Mouse (Mus musculus): ENCODE results near the gene Cyp4a10. TPM values are rescaled to one million over a fixed set of nuclear protein-coding genes. Genes with fewer than 3 reads are reported as not detected.
"Not testable (repeated sequence)": the region's sequence is repeated elsewhere in the genome, so short reads cannot be mapped to it uniquely, and the experiment has no call there.

The Cyp4a10 gene
- polyA plus RNA-seq, 1 experiment from 2014 or later = not detected

- DNase-seq (ENCODE audit: low spot score) = no peak
- no peak overlapping the region for H3K9ac ChIP-seq (ENCODE audit: low read length)
- no peak overlapping the region for H3K4me3 ChIP-seq (ENCODE audit: low read depth, low read length)
- no peaks in the 10 kb centered on the region for H3K4me1 ChIP-seq (replicated peaks; ENCODE audit: control insufficient read depth, insufficient read depth, low read length)
- H3K4me2 ChIP-seq (ENCODE audit: low read depth, low read length, severe bottlenecking) = no peak overlapping the region
- WGBS = 23% methylated on average over 1 of the region's 1 CpGs
- no peaks in the 10 kb centered on the region for H3K9me3 ChIP-seq (ENCODE audit: control insufficient read depth, low read length)
- no peaks in the 10 kb centered on the region for H3K27me3 ChIP-seq (ENCODE audit: control insufficient read depth, insufficient read depth, low read length)
- H3K27ac ChIP-seq (ENCODE audit: low read depth, low read length) = no peak overlapping the region
- ATAC-seq (replicated peaks; ENCODE audit: low FRiP score) = no peak
- no peaks in the 10 kb centered on the region for H3K36me3 ChIP-seq (ENCODE audit: control insufficient read depth, insufficient read depth, low read length)
Observed at GRCm38 (mm10) chr4:115545101-115545500, 27.0 kb downstream of the Cyp4a10 start.

DNA sequence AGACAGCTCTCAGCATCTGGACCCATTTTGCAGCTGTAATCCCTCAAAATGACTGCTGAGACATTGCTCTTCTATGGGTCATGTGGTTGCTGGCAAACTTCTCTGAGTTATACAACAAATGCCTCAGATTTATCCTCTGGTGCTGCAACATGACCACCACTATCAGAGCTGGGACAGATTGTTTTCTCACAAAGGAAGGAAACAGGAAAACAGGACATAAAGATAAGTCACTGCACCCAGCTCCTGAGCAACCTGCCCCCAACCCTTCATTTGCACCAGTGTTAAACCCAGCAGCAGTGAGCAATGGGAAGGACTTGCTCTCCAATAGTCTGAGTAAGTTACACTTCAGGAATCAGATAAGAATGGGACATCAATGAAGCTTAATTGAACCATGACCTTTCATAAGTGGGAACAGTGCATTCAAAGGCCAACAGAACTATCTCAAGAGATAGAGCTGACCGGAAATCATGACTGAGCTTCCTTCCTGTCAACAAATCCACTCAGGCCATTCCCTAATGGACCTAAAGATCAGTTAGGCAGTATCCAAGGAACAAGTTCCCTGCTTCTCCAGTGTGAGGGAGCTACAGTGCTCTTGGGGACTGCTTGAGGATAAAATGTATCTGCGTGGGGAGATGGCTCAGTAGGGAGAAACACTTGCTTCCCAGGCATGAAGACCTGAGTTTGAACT, 28.2 kb downstream of the Cyp4a10 start:
- DNase-seq (ENCODE audit: low spot score) (no peak), ATAC-seq (replicated peaks; ENCODE audit: low FRiP score) (no peak)
- Histone ChIP-seq H3K9me3 (ENCODE audit: control insufficient read depth, low read length) (no peaks in the 10 kb centered on the region), H3K4me1 (replicated peaks; ENCODE audit: control insufficient read depth, insufficient read depth, low read length) (no peaks in the 10 kb centered on the region), H3K27me3 (ENCODE audit: control insufficient read depth, insufficient read depth, low read length) (no peaks in the 10 kb centered on the region), H3K36me3 (ENCODE audit: control insufficient read depth, insufficient read depth, low read length) (no peaks in the 10 kb centered on the region), H3K9ac (ENCODE audit: low read length) (no peak overlapping the region), H3K27ac (ENCODE audit: low read depth, low read length) (no peak overlapping the region), H3K4me3 (ENCODE audit: low read depth, low read length) (no peak overlapping the region), H3K4me2 (ENCODE audit: low read depth, low read length, severe bottlenecking) (no peak overlapping the region)
- 86% methylated on average over 2 of the region's 2 CpGs for WGBS

DNA sequence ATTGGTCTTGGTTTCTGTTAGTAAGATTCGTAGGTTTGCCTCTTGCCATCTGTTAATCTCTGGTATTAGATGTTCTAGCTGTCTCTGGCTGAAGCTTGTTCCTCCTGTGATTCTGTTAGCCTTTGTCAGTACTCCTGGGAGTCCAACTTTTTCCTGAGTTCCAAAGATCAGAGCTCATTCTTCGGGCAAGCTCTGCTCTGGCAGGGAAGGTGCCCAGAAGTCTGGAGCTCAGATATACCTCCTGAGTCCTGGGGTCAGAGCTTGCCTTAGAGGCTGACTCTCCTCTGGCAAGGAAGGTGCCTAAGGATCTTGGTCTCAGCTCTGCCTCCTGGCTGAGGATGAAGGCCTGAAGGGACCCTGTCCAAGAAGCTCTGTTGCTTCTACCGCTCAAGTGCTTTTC, 34.7 kb downstream of the Cyp4a10 start:
- Histone ChIP-seq H3K27ac (ENCODE audit: low read depth, low read length) (no peak overlapping the region), H3K36me3 (ENCODE audit: control insufficient read depth, insufficient read depth, low read length) (no peaks in the 10 kb centered on the region), H3K9ac (ENCODE audit: low read length) (no peak overlapping the region), H3K4me3 (ENCODE audit: low read depth, low read length) (no peak overlapping the region), H3K9me3 (ENCODE audit: control insufficient read depth, low read length) (no peaks in the 10 kb centered on the region), H3K27me3 (ENCODE audit: control insufficient read depth, insufficient read depth, low read length) (no peaks in the 10 kb centered on the region), H3K4me1 (replicated peaks; ENCODE audit: control insufficient read depth, insufficient read depth, low read length) (no peaks in the 10 kb centered on the region), H3K4me2 (ENCODE audit: low read depth, low read length, severe bottlenecking) (no peak overlapping the region)
- 90% methylated on average over 3 of the region's 3 CpGs for WGBS
- DNase-seq (ENCODE audit: low spot score) = no peak
- ATAC-seq (replicated peaks; ENCODE audit: low FRiP score) = no peak

DNA sequence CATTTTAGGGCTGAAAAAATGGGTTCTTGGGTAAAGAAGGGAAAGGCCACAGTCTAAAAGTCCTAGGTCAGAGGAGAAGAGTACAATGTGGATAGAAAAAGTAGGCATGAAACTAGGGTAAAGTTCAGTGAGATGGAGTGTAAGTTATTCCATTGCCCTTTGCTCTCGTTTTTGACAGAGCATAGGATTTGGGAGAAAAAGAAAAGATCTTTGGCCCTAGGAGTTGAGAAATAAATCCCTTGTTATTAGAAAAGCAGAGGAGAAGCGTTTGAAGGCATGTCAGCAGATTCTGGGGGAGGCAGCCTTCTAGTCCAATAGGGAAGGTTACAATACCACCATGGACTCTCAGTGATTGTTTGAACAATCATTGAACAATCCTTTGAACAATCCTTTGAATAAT, 37.4 kb downstream of the Cyp4a10 start:
- no peak overlapping the region for H3K4me3 ChIP-seq (ENCODE audit: low read depth, low read length)
- no peaks in the 10 kb centered on the region for H3K36me3 ChIP-seq (ENCODE audit: control insufficient read depth, insufficient read depth, low read length)
- no peaks in the 10 kb centered on the region for H3K4me1 ChIP-seq (replicated peaks; ENCODE audit: control insufficient read depth, insufficient read depth, low read length)
- no peak for DNase-seq (ENCODE audit: low spot score)
- 72% methylated on average over 2 of the region's 2 CpGs for WGBS
- no peak overlapping the region for H3K4me2 ChIP-seq (ENCODE audit: low read depth, low read length, severe bottlenecking)
- H3K27me3 ChIP-seq (ENCODE audit: control insufficient read depth, insufficient read depth, low read length) = no peaks in the 10 kb centered on the region
- no peaks in the 10 kb centered on the region for H3K9me3 ChIP-seq (ENCODE audit: control insufficient read depth, low read length)
- H3K9ac ChIP-seq (ENCODE audit: low read length) = no peak overlapping the region
- no peak for ATAC-seq (replicated peaks; ENCODE audit: low FRiP score)
- no peak overlapping the region for H3K27ac ChIP-seq (ENCODE audit: low read depth, low read length)

DNA sequence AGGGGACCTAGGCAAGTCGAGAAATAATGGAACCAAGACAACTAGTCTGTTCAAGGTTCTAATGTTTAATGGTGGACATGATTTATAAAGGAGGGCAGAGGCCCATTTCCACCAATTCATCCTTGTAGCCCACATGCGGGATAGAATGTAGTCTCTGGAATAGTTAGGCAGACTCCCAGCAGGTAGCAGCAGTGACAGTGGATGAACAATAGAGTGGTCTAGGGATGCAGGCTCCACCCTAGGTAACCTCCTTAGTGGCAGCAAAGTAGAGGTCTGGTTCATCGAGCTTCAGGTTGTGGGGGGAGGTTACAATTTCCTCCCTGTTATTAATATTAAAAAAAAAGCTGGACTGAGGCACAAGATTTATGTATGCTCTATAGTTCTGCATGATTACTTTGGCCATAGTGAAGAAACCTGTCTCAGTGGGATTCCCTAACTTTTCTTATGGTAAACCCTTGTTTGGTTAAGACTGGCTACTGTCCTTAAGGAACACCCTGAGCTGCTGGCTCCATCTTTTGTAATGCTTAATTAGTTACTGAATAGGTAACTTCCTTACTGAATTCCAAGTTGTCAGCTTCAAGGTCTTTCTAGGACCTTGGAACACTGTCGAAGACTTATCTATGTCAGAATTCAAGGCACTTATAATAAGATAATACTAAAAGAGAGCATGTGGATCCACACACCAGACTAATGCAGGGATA, 39.9 kb downstream of the Cyp4a10 start:
- Histone ChIP-seq H3K9ac (ENCODE audit: low read length) (no peak overlapping the region), H3K4me2 (ENCODE audit: low read depth, low read length, severe bottlenecking) (no peak overlapping the region), H3K9me3 (ENCODE audit: control insufficient read depth, low read length) (no peaks in the 10 kb centered on the region), H3K4me3 (ENCODE audit: low read depth, low read length) (no peak overlapping the region), H3K27ac (ENCODE audit: low read depth, low read length) (no peak overlapping the region), H3K4me1 (replicated peaks; ENCODE audit: control insufficient read depth, insufficient read depth, low read length) (no peaks in the 10 kb centered on the region), H3K36me3 (ENCODE audit: control insufficient read depth, insufficient read depth, low read length) (no peaks in the 10 kb centered on the region), H3K27me3 (ENCODE audit: control insufficient read depth, insufficient read depth, low read length) (no peaks in the 10 kb centered on the region)
- DNase-seq (ENCODE audit: low spot score) (no peak), ATAC-seq (replicated peaks; ENCODE audit: low FRiP score) (no peak)
- 52% methylated on average over 4 of the region's 4 CpGs for WGBS

GRCm38 (mm10) chr4:115561236-115561635, 43.2 kb downstream of the Cyp4a10 start:
- not testable (repeated sequence) for H3K4me3 ChIP-seq (ENCODE audit: low read depth, low read length); H3K9me3 ChIP-seq (ENCODE audit: control insufficient read depth, low read length); DNase-seq (ENCODE audit: low spot score); H3K36me3 ChIP-seq (ENCODE audit: control insufficient read depth, insufficient read depth, low read length); H3K4me1 ChIP-seq (replicated peaks; ENCODE audit: control insufficient read depth, insufficient read depth, low read length); H3K4me2 ChIP-seq (ENCODE audit: low read depth, low read length, severe bottlenecking); H3K27me3 ChIP-seq (ENCODE audit: control insufficient read depth, insufficient read depth, low read length); ATAC-seq (replicated peaks; ENCODE audit: low FRiP score); H3K9ac ChIP-seq (ENCODE audit: low read length); H3K27ac ChIP-seq (ENCODE audit: low read depth, low read length)
- 58% methylated on average over 5 of the region's 5 CpGs for WGBS

DNA sequence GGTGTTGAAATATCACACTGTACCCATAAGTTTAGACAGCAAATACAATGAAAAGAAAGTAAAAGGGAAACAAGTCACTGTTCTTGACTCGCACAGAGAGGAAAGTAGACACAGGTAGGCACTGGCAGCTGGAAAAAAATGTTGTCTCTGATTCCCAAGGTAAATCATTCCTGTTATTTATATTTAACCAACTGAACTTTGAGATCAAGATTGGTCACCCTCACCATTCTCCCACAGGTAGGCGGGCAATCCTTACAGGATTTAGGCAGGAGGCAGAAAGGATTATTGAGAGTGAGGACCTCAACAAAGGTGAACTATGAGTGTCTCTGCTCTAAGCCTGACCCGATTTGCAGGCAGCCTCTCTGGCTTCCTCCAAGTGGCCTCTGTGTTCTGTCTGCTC, 45.3 kb downstream of the Cyp4a10 start, which contains the start of gene Cyp4a31:
Gene Cyp4a31 (plus strand): TSS at position 249 of the 400 bp plus-strand sequence.
- ATAC-seq (replicated peaks; ENCODE audit: low FRiP score) = no peak

DNA sequence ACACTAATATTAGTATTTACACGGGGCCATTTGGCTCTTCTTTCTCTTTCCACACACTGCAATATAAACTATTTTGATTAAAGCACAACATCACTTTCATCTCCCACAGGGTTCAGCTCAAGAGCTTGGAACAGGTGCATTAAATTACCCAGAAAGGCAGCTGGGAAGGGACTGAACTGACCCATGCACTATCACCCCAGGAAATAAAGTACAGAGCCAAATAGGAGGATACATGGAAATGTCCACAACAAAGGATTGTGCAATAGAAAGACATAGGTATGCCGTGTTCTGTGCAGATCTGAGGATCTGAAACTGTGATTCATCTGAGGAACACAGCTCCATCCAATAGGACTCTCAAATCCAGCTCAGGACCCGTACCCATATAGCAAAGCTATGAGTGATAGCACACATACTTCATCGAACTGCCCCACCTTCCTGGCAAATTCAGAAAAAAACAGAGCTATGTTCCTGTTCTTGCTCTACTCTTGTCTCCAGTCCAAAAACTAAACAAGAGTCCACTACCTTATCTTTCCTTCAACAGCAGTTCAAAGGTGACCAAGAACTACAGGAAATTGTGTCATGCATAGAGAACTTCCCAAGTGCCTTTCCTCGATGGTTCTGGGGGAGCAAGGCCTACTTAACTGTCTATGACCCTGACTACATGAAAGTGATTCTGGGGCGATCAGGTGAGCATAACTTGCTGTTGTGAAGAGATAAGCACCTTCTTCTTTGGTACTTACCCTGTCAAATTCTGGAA, 46.6 kb downstream of the Cyp4a10 start:
- not testable (repeated sequence) for H3K9me3 ChIP-seq (ENCODE audit: control insufficient read depth, low read length); ATAC-seq (replicated peaks; ENCODE audit: low FRiP score); H3K36me3 ChIP-seq (ENCODE audit: control insufficient read depth, insufficient read depth, low read length); H3K27me3 ChIP-seq (ENCODE audit: control insufficient read depth, insufficient read depth, low read length); H3K27ac ChIP-seq (ENCODE audit: low read depth, low read length); DNase-seq (ENCODE audit: low spot score); H3K9ac ChIP-seq (ENCODE audit: low read length); H3K4me1 ChIP-seq (replicated peaks; ENCODE audit: control insufficient read depth, insufficient read depth, low read length); H3K4me3 ChIP-seq (ENCODE audit: low read depth, low read length); H3K4me2 ChIP-seq (ENCODE audit: low read depth, low read length, severe bottlenecking)
- 85% methylated on average over 6 of the region's 6 CpGs for WGBS

More for the DNA sequence above, 45.3 kb downstream of the Cyp4a10 start, which contains the start of gene Cyp4a31:
- 85% methylated on average over 3 of the region's 3 CpGs for WGBS
- DNase-seq (ENCODE audit: low spot score) = no peak
- Histone ChIP-seq H3K9me3 (ENCODE audit: control insufficient read depth, low read length) (no peaks in the 10 kb centered on the region), H3K4me1 (replicated peaks; ENCODE audit: control insufficient read depth, insufficient read depth, low read length) (no peaks in the 10 kb centered on the region), H3K9ac (ENCODE audit: low read length) (no peak within 1 kb of the TSS), H3K27ac (ENCODE audit: low read depth, low read length) (no peak within 1 kb of the TSS), H3K27me3 (ENCODE audit: control insufficient read depth, insufficient read depth, low read length) (no peaks in the 10 kb centered on the region), H3K4me3 (ENCODE audit: low read depth, low read length) (no peak within 1 kb of the TSS), H3K4me2 (ENCODE audit: low read depth, low read length, severe bottlenecking) (no peak within 1 kb of the TSS), H3K36me3 (ENCODE audit: control insufficient read depth, insufficient read depth, low read length) (no peaks in the 10 kb centered on the region)
